Mouse (Mus musculus) heart, postnatal 25 days (tissue): ENCODE results near the gene Adig. TPM values are rescaled to one million over a fixed set of nuclear protein-coding genes. Genes with fewer than 3 reads are reported as not detected.

ENCODE experiments used
- DNase-seq: peaks from one replicate; pipeline ENCODE4 v3.0.0; 2022; ENCODE audit warnings: low spot score
- intact Hi-C: fragments of 180-260 bp; cut with DNase I; formaldehyde crosslinking; loops from one replicate; pipeline ENCODE4 v1.15.1; 2025
- total RNA-seq, 2 experiments: library from RNA; stranded (reverse); gene quantifications; 2 replicates each; pipeline ENCODE4 v1.2.3; 2021

The Adig gene
- 1 to 10 TPM in 1 of 2 experiments, under 1 TPM in 1; 0.75 to 3.3 TPM for total RNA-seq

DNA sequence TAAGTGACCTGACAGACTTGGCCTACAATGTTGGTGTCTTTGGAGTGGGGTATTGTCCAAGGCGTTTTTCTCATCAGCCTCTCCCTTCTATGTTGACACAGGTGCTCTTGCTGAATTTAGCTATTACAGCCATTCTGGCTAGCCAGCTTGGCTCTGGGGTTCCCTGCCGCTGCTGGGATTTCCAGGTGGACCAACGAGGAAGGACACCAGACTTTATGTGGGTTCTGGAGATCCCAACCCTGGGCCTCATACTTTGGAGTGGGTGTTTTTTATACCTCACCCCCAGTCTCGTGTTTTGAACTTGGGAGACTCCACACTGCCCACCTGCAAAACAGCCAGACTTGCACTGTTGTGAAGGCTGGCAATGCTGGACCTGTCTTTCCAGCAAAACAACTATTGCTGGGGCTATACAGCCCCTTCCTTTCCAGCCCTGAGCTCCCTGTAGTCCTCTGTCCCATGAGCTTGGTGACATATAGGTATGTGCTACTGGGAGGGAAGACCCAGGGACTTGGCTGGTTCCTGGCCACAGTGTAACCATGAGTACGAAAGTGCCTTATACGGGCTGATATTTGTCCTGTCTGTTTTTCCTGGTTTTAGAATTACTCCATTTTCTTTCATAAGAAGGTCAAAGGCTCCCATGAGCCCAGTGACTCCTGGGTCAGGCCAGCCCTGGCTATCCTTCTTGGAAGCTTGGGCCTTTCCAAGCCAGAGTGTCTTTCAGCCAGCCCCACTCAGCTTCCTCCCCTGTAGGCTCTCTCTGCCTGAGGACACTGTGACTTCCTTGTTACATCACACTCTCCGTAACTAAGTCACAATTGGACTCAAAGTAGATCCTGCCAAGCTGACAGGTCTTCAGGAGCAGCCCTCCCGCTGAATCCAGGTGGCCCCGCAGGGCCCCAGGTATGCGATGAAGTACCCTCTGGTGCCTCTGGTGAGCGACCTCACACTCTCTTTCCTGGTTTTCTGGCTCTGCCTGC is at the start of gene Adig:
Gene Adig (plus strand): TSS at position 777 of the 977 bp plus-strand sequence.
- DNase-seq: no peak
- intact Hi-C loops: no loop called here

DNA sequence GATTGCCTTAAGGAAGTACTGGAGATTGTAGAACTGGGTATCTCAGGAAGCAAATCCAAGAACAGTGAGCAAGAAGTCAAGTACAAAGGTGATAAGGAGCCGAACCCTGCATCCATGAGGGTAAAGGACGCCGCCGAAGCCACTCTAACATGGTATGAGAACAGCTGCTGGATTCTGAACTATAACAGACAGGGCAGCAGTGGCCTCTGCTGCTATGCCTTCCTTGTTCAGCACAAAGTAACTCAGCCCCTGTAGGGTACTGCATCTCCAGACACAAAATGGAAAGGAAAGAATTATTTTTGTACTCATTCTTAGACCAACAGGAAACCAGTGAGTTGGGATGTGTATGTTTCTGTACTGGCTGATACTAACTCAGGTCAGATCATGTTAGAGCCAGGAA is 46.0 kb upstream of the Adig start:
- intact Hi-C loops: no loop called here
- no peak for DNase-seq

DNA sequence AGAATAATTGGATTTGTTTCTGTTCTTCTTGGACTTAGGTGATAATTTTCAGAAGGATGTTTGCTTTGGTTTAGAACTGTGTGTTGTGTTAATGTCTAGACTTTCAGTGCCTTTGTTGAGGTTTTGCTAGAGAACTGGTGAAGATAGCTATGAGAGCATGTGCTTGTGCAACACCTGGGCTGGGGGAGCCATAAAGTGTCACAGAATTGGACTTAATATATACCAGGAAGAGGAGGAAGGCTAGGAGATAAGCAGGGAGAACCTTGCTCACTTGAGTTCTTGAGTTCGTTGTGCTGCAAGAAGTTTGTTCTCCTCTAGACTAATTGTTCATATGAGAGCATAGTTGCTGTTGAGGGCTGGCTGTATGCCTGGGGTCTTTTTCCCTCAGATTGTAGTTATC is 44.8 kb upstream of the Adig start:
- intact Hi-C loops: no loop called here
- no peak for DNase-seq

DNA sequence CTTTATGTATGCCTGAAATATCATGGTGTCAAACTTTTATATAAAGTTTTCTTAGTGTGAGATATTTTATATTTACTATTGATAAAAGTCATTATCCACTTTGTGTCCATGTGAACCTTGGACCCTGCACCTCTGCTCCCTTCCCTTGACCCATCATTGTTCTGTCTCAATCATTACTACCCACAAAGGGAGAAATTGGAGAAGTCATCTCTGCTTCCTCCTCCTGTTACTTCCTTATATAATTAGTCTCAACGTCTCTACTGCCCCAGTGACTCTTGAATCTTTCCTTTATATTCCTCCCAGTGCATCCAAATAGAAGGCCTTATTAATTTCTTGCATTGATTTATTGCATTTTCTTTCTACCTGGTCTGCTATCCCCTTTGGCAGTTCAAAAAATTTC is 40.0 kb upstream of the Adig start:
- DNase-seq: no peak
- intact Hi-C loops: no loop called here

DNA sequence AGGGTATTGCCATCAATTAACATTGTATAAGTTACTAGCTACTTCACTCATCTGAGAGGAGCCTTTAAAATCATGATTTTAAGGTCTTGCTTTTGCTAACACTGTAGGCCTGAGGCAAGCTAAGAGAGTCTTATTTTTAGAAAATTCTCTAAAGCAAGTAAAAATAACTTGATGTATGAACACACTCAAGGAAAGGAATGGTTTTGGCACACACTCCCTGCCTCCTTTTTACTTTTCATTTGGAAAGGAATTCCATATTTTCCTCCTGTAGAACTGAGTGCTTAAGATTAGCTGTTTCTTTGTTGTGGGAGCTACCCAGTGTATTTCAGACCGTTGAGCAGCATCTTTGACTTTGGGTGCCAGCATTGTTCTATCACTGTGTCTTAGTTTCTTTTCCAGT is 28.3 kb upstream of the Adig start:
- intact Hi-C loops: no loop called here
- no peak for DNase-seq

DNA sequence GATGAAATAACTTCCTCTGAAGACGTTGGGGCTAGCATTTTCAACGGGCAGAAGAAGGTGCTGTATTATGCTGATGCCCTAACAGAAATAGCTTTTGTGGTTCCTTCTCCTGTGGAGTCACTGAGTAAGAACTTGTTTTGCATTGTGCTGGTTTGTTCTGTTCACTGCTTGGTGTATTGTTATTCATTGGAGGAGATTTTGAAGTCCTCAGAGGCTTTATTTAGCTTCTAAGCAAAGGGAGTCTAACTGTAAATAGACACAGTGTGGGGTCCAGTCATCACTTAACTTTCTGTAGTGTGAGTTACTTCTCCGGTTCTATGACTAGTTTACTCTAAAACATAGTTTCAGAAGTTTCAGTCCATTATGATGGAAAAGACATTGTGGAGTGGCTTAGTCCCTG is 24.8 kb upstream of the Adig start:
- intact Hi-C loops: no loop called here
- no peak for DNase-seq

DNA sequence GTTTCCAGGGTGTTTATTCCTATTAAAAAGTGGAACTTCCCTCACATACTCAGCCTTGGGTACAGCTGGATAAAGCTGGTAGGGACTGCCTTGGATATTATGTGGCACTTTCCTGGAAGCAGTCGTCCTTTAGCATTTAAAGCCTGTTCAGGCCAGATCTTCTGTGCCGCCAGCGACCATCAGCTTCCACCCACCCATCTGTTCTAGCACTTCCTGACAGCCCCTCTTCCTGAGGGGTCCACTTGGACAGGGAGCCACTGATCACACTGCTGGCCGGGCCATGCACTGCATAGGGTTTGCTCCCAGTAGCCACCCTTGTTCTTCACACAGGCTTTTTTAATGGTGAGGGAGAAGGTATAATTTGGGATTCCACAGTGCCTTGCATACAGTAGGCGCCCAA is 4.0 kb upstream of the Adig start:
- no peak for DNase-seq
- intact Hi-C loops: no loop called here

DNA sequence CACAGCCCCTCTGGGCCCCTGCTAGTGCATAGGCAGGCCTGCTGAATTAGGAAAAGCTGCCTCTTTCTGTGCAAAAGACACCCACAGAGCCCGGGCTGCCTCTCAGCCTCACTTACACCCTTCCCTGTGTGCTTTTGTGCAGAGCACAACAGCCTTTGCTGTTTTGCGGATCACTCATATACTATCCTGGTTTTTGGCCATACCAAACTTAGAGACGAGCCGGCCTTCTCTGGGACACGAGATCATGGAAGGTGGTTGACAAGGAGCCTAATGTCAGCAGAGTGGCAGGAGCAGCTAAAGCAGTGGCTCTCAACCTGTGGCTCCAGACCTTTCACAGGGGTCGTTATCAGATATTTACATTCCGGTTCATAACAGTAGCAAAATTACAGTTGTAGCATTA is 814 bp downstream of the Adig start:
- no peak for DNase-seq
- intact Hi-C loops: no loop called here

DNA sequence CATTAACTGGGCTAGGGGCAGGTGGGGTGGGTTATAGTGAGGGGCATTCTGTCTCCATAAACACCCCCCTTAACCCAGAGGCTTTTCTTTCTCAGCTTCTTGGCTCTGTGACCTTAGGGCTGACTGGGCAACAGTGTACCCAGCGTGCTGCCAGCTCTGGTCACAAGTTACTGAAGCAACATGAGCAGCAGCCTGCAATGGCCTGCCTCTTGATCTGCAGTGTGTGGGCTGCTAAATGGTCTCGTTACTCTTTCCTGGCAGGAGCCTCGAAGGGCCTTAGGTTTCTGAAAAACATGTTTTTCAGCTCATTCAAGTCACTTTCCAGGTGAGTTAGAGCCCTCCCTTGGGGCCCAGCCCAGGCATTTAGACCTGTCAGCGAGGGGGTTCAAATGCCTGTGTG is 1.3 kb downstream of the Adig start:
- intact Hi-C loops: no loop called here
- no peak for DNase-seq

DNA sequence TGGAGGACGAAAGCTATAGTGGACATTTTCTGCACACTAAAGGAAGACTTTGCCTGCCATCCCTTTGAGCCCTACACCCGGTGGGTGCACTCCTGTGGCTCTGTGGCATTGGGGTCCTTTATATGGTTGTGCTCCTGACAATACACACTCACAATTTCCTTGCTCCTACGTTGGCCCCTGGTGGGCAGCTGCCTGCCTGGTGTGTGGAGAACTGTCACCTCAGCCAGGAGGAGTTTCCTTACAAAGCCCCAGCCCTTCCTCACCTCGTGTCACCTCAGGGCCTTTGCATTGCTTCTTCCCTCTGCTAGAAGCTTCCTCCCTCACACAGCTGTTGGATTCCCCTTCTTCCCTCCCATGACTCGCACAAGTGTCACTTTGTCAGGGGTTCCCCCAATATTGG is 4.1 kb downstream of the Adig start:
- DNase-seq: no peak
- intact Hi-C loops: no loop called here

DNA sequence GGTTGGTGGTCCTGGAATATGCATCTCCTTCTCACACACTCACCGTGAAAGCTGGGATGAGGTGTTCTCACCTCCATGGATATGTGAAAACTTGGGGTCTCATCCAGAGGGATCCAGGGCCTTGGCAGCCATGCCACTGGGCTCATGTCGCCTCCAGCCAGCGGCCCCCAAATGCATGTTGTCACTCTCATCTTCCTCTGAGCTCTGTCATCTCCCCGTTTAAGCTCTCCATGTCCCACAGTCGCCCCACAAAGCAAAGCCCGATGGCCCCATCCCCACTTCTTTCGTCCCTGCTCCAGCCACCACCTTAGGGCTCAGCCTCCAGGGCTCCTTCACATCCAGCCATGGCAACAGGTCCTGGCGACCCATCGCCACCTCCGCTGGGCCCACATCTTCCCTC is 4.6 kb downstream of the Adig start:
- intact Hi-C loops: no loop called here
- no peak for DNase-seq

DNA sequence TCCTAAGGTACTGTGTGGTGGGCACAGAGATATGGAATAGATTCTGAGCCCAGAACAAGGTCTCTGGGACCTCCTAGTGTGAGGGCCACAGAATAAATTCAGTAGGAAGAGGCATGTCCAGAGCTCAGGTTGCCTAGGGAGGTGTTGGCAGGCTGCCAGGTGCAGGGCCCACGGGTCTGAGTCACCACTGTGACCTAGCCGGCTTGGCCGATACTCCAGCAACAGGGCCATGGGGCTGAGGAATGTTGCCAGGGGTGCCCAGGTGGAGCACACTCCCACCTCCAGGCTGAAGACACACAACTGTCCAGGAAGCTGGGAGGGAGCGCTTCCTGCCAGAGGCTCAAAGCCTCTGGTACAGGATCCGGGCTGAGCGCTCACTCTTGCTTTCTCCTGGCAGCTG is 8.3 kb downstream of the Adig start:
- DNase-seq: no peak

DNA sequence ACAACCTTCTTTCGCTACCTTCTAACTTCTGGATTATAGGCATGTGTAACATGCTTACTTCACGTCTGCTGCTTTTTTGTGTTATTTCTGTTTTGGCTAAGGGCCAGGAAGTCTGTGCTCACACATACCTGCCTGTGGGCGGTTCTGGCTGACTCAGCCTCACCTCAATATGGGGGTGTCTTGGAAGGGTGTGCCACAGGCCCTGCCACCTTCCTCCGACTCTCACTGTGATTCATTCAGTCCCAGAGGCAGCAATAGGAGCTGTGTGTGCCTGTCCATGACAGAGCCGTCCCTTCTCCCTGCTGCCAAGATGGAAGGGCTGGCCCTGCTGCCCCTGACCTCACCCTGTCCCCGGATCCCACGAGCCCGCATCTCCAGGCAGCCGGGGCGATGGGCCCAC is 10.1 kb downstream of the Adig start, which contains the start of gene Arhgap40:
Gene Arhgap40 (plus strand): TSS at position 269 of the 400 bp plus-strand sequence.
- intact Hi-C loops: no loop called here
- DNase-seq: no peak

More for the DNA sequence above, 8.3 kb downstream of the Adig start:
- intact Hi-C loops: no loop called here

DNA sequence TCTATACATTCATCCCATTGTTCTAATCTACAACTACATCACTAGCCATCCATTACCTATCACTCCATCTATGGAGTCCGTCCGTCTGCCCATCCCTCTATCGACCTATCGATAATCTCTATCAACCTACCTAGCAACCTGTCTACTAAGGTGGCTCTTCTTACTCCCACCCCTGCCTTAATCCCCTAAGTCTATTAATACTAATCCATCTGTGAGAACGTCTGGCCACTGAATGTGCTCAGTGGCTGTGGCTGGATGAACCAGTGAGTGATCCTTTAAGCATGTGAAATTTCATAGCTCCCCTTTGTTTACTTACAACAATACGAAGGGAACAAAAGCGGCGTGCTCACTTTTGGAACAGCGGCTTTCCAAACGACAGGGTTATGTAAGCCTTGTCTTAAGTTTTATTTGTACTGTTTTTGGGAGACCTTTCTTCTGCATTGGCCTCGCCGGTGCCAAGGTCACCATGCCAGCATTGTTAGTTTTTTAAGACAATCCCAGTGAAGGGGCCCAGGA is 11.5 kb downstream of the Adig start:
- intact Hi-C loops: no loop called here
- DNase-seq: no peak

DNA sequence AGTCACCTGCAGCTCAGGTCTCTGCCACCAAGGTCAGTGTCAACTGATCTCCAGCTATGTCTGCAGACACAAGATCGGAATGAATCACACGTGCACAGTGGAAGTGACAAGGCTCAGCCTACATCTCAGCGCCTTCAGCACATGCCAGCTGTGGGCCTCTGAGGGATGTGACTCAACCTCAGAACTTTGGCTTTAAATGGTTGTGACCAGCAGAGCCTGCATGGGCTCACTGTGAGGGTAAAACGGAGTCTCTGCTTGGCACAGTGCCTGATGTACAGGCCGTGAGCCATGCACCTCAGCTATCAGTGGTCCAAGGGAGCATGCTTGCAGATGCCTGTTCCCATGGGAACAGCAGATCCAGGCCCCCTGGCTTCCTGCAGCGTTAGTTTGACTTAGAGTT is 16.2 kb downstream of the Adig start:
- intact Hi-C loops: no loop called here
- no peak for DNase-seq

DNA sequence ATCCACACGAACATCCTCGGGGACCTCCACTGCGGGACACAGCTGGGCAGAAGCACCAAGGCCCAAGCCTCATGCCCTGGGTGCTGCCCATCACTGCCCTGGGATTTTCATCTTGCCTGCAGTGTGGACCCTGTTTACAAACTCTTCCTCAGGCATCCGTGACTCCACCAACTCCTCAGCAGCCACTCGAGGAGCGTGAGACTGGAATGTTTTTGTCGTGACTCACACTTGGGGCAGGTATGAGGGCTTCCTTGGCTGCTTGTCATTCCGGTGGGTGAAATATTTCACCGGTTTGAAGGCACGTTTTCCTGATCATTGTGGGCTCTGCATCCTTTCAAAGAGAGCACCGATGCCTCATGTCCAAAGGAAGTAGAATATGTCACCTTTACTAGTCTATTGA is 16.7 kb downstream of the Adig start:
- intact Hi-C loops: no loop called here
- no peak for DNase-seq

DNA sequence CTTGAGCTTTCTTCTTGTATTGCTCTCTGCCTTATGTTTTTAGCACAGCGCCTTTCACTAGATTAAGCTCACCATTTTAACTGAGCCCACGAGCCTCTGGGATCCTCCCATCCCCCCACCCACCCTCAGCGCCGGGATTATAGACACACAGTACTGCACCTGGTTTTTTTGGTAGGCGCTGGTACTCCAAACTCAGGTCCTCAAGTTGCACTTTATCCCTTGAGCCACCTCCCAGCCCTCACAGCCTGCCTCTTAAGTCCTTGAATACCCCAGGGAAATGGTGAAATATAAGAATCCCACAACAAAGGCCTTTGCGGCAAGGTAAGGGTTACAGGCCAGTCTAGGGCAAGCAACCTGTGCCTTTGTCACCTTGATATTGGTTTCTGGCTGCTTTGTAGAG is 17.4 kb downstream of the Adig start:
- no peak for DNase-seq
- intact Hi-C loops: no loop called here

DNA sequence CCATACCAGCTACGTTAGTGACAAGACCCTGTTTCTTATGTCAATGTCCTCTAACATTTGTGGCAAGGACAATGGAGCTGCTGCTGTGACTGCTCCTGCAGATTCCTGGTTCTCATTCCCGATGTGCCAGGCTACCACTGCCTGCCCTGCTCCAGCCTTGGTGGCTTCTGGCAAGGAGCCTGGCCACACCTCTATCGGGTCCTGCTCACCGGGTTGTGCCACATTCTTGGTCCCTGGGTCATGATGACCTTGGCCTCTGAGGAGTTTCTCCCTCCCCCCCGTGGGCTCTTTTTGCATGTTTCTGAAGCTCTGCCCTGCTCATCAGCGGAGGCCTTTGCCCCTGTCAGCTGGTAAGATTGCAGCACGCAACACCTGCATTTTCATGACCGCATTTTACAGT is 20.6 kb downstream of the Adig start:
- intact Hi-C loops: no loop called here
- no peak for DNase-seq

DNA sequence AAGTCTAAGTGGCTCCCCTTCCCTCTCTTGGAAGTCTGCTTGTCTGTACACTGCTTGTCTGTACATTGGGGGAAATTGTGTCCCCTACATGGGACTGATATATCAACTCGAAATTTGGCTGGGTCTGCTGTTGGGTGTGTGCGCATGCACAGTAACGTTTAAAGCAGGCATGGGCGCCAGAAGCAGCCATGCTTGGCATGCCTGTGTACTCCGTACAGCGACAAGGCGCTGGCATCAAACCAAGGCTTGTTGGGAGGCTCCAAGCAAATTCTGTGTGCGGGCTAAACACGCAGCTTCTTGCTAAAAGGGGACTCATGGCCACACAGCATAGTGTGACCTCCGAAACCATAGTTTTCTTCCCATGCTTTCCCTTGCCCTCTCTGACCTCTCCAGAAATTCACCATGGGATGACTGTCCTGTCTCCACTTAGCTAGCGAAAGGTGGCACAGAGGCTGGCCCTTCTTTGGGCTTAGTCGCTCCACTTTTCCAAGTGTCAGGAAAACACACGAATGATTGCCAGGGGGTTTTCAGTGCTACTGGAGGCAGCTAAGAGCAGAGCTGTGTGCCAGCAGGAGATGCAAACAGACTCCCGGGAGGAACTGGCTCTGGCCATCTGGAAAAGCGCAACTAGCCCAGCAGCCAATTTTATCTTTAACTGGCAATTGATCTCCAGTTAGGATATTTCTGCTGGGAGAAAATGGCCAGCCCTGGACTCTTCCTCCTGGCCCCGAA is 21.9 kb downstream of the Adig start:
- no peak for DNase-seq
- intact Hi-C loops: no loop called here

DNA sequence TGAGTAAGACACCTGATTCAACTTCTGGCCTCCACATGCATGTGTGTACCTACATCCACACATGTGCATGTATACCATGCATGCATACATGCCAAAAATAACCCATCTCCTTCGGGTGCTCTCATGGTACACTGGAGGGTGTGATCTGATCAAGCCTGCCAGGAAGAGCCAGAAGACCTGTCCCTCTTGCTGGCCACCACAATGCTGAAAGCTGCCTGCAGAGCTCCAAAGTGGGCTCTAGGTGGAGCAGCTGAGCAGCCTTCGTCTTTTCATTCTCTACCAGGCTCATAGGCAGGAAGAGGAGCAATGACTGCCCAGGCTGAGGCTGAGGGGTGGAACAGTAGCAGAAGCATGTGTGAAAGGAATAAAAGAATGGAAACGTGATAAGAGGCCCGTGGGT is 31.7 kb downstream of the Adig start:
- intact Hi-C loops: no loop called here
- no peak for DNase-seq

DNA sequence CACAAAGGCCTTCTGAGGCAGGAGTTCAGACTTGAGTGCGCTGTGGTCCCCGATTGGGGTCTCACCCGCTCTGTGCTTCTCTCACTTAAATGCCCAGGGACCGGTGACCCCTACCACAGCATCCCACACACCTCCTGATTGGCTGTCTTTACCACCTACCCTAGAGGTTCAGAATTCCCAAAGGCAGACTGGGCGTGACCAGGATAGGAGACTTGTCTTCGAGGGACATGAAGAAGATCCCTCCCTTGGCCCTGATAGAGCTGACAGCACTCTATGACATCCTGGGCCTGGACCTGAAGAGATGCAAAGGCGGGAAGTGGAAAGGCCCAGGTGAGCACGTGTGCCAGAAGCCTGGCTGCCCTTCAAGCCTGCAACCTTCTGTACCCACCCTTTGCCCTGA is 32.1 kb downstream of the Adig start:
- DNase-seq: no peak
- intact Hi-C loops: no loop called here
